ENCODE assay signal across 12 mouse cellular contexts in genomic region chr7:124573666-124574065, GRCm38 (mm10).
"Had no signal": no experiment of that assay in that cellular context is flagged by ENCODE, and none has a peak within 500 bp of the region (broad histone marks: within the 10 kb centered on the region; RNA-seq: fewer than 3 reads in every experiment).

No protein-coding gene starts in this region.

- DNase-seq: kidney, postnatal 25 days; layer of hippocampus, postnatal 36 days; liver; lung, adult 18-20 months; lung, postnatal 14 days; lung, postnatal 4 days; midbrain, embryonic 14.5 days; right cerebral cortex, adult 18-20 months; right cerebral cortex, postnatal 14 days; right cerebral cortex, postnatal 4 days; thymus, adult 18-20 months; thymus, postnatal 36 days had no signal
